In genomic region chr8:8331249-8331648, GRCm38 (mm10) we compare ENCODE assay signal across 12 mouse cellular contexts.
DNase-seq lines count a peak whose midpoint lies in the region; TF ChIP-seq lines count a peak whose summit lies in the region.
"Had no signal": no experiment of that assay in that cellular context is flagged by ENCODE, and none has a peak within 500 bp of the region (broad histone marks: within the 10 kb centered on the region; RNA-seq: fewer than 3 reads in every experiment).

No protein-coding gene starts in this region.

- no peaks in the 10 kb centered on the region for H3K79me2 ChIP-seq in heart, adult 2 months (replicated peaks; ENCODE audit: control insufficient read depth, insufficient read depth, low read length)

- intact Hi-C loops in heart, adult 2 months (cut with DNase I): loop anchor here (5.0 kb wide), 1 partner anchor 326 kb away; no protein-coding TSS in a partner anchor
- intact Hi-C loops in heart, postnatal 36 days (cut with DNase I): loop anchor here (10.0 kb wide), 1 partner anchor 664 kb away; no protein-coding TSS in a partner anchor

- no peaks in the 10 kb centered on the region for H3K27me3 ChIP-seq in heart, adult 2 months (ENCODE audit: control insufficient read depth, insufficient read depth, low read length)
- H3K27me3 ChIP-seq: embryonic facial prominence, embryonic 12.5 days; neural tube, embryonic 15.5 days had no signal

- H3K9ac ChIP-seq in heart, adult 2 months (ENCODE audit: low read depth, low read length): no peak overlapping the region
- H3K9ac ChIP-seq: embryonic facial prominence, embryonic 12.5 days; neural tube, embryonic 15.5 days had no signal

- WGBS in heart, adult 2 months: 46% methylated on average over 7 of the region's 7 CpGs

- no peaks in the 10 kb centered on the region for H3K36me3 ChIP-seq in heart, adult 2 months (ENCODE audit: control insufficient read depth, insufficient read depth, low read length)
- H3K36me3 ChIP-seq: embryonic facial prominence, embryonic 12.5 days; neural tube, embryonic 15.5 days had no signal

- DNase-seq in heart, adult 2 months: peak; percentile 27 to 30
- no peak for DNase-seq in heart, postnatal 36 days
- peak; percentile 63 for DNase-seq in urinary bladder, postnatal 14 days (ENCODE audit: low spot score)
- no peak for DNase-seq in urinary bladder, adult 18-20 months (ENCODE audit: low spot score in 2 of 2)
- DNase-seq in kidney, postnatal 4 days: peak; percentile 52 to 68
- no peak for DNase-seq in layer of hippocampus, postnatal 14 days (ENCODE audit: low spot score in 2 of 2)
- no peak for DNase-seq in layer of hippocampus, adult 9-10 months (ENCODE audit: low spot score)
- DNase-seq: adrenal gland, postnatal 25 days; cerebellum, adult 11 months; thymus, adult 2 months had no signal

- H3K4me1 ChIP-seq in heart, adult 2 months (ENCODE audit: control insufficient read depth, insufficient read depth, low read length): peaks cover 4% of the 10 kb centered on the region

- no peak overlapping the region for H3K4me3 ChIP-seq in heart, adult 2 months
- H3K4me3 ChIP-seq: embryonic facial prominence, embryonic 12.5 days; neural tube, embryonic 15.5 days had no signal

- H3K27ac ChIP-seq in heart, adult 2 months: no peak overlapping the region
- H3K27ac ChIP-seq: embryonic facial prominence, embryonic 12.5 days; neural tube, embryonic 15.5 days had no signal

- peak; percentile 27; the same call in 1 of the 2 replicates for TF ChIP-seq CTCF in heart, adult 2 months (IDR thresholded peaks at IDR 0.05)

- TF ChIP-seq POLR2A in heart, adult 2 months (IDR thresholded peaks at IDR 0.05; ENCODE audit: insufficient read depth, low read depth, low read length): no peak

- no peak for TF ChIP-seq EP300 in heart, adult 2 months (IDR thresholded peaks at IDR 0.05; ENCODE audit: insufficient read depth, low read depth, low read length)

Comparison
In these comparisons a context has a peak if more than half of its experiments do, and no peak if none do; other contexts are left out.
1. DNase-seq: peak in heart, adult 2 months (2 of 2), urinary bladder, postnatal 14 days (single experiment) and kidney, postnatal 4 days (2 of 2); none in heart, postnatal 36 days (0 of 2), urinary bladder, adult 18-20 months (0 of 2), layer of hippocampus, postnatal 14 days (0 of 2) and layer of hippocampus, adult 9-10 months (single experiment).